Mouse (Mus musculus) heart, postnatal 0 days (tissue): Measurements from ENCODE around the gene Stx5a.

Source experiments
- CTCF ChIP-seq: IDR thresholded peaks from 2 replicates; pipeline ENCODE4 v1.5.1; 2016; ENCODE audit warnings: antibody characterized with exemption, control low read depth, low read depth
- EP300 ChIP-seq: IDR thresholded peaks from 2 replicates; pipeline ENCODE4 v1.6.1; 2016; ENCODE audit warnings: antibody characterized with exemption, low read depth

DNA sequence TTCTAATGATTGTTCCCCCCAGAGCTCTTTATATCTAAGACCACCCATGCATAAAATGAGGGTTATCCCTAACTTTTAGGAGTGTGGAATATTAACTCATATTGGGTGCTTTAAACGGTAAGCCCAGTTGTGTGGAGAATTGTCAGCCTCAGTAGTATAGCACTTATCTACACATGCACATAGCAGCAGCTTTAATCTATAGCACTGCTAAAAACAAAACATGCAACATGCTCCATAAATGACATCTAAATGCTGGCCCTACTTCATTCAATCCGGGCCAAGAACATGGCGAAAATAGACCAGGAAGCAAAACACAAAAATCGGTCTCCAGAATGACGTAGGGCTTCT, 18.7 kb upstream of the Stx5a start:
- TF ChIP-seq CTCF (no peak), EP300 (no peak)
